Mouse (Mus musculus): ENCODE measurements around the gene Ccnb2. TPM values are rescaled to one million over a fixed set of nuclear protein-coding genes. Genes with fewer than 3 reads are reported as not detected.

Ccnb2 gene
- 16.3 and 24.4 TPM in 2 replicates for polyA plus RNA-seq (2012; ENCODE audit: low replicate concordance)

DNA sequence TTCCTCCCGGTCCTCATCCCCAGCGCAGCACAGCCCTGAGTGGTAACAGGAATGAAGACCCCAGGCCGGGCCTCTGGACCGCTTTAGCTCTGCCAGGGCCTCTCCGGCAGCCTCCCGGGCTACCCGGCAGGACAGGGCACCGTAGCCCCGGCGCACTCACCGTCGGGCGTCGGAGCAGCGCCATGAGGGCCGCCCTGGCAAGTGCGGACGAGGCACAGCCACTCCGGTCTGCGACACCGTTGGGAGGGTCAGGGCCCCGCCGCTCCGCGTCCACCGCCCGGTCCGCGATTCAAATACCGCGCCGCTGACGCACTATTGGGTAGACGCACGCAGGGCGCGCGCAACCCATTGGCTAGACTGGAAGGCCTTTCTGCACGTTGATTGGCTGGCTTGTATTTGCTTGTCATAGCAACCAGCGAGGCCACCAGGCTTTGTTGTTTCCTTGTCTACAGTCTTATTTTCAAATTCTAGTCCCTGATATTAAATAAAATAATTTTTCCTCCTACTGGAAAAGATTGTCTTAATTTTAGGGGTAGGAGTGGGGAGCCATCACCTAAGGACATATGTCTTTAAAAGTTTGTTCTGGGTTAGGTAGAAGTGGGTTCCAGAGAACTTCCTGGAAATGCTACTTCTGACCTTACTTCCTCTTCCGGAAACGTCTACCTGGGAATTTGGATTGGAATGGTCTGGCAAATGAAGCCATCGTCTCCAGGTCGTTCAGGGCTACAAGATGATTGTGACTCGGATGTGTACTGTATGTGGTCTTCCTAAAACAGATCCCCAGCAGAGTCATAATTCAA lies at the start of gene Ccnb2:
Gene Ccnb2 (minus strand): TSS at position 291 of the 800 bp plus-strand sequence.

Other genes with a start within 250 kb of the Ccnb2 start
- 6.1 and 8.6 TPM in 2 replicates for gene Myo1e, start 214.2 kb downstream of the Ccnb2 start, polyA plus RNA-seq (2012; ENCODE audit: low replicate concordance)
- 3.6 and 6.2 TPM in 2 replicates for gene Rnf111, start 82.2 kb upstream of the Ccnb2 start, polyA plus RNA-seq (2012; ENCODE audit: low replicate concordance)
- gene Sltm, start 121.2 kb upstream of the Ccnb2 start, polyA plus RNA-seq (2012; ENCODE audit: low replicate concordance): 8.3 and 16.5 TPM in 2 replicates
- 1.1 and 4.3 TPM in 2 replicates for gene Gm10642, start 234.7 kb upstream of the Ccnb2 start, polyA plus RNA-seq (2012; ENCODE audit: low replicate concordance)
- 14.7 and 32.1 TPM in 2 replicates for gene Mindy2, start 235.6 kb upstream of the Ccnb2 start, polyA plus RNA-seq (2012; ENCODE audit: low replicate concordance)

Data from leukemia stem cell, adult 10-12 weeks (primary cell).